Mouse (Mus musculus) limb, embryonic 14.5 days (tissue): ENCODE measurements at regions not wholly inside any gene's neighbourhood (a gene's known extent, or its start where the extent isn't known, plus 50 kb on each side); places are given as distances from the start of the nearest gene placed in this dataset.

Experiments used
- ATAC-seq: fragments of 200-750 bp; cut with Nextera tagmentation; 2 replicates; pipeline ENCODE4 v1.8.0; 2017; ENCODE audit warnings: low read depth, moderate number of reproducible peaks, moderate TSS enrichment; ENCODE audit not compliant: low FRiP score
- DNase-seq: peaks from one replicate; pipeline ENCODE4 v3.0.0-alpha.2; 2015; ENCODE audit warnings: low spot score
- H3K27ac ChIP-seq: fragments of 300-500 bp; sonication (generic); replicated peaks from 2 replicates; pipeline ENCODE4 v1.5.1; 2014; ENCODE audit warnings: low read depth, mild to moderate bottlenecking, low read length, moderate library complexity, mixed read lengths
- H3K27me3 ChIP-seq: fragments of 300-500 bp; sonication (generic); 2 replicates; pipeline ENCODE4 v1.6.1; 2014; ENCODE audit warnings: low read length, mixed read lengths; ENCODE audit not compliant: control insufficient read depth, insufficient read depth
- H3K36me3 ChIP-seq: fragments of 300-500 bp; sonication (generic); 2 replicates; pipeline ENCODE4 v1.6.1; 2014; ENCODE audit warnings: mild to moderate bottlenecking, low read length, moderate library complexity, mixed read lengths; ENCODE audit not compliant: control insufficient read depth, insufficient read depth
- H3K4me1 ChIP-seq: fragments of 300-500 bp; sonication (generic); 2 replicates; pipeline ENCODE4 v1.6.1; 2014; ENCODE audit warnings: antibody characterized with exemption, low read length, mixed read lengths; ENCODE audit not compliant: control insufficient read depth, insufficient read depth
- H3K4me2 ChIP-seq: fragments of 300-500 bp; sonication (generic); replicated peaks from 2 replicates; pipeline ENCODE4 v1.6.1; 2014; ENCODE audit warnings: low read depth, mild to moderate bottlenecking, low read length, moderate library complexity; ENCODE audit not compliant: severe bottlenecking
- H3K4me3 ChIP-seq: fragments of 300-500 bp; sonication (generic); replicated peaks from 2 replicates; pipeline ENCODE4 v1.5.1; 2014; ENCODE audit warnings: low read length
- H3K9ac ChIP-seq: fragments of 300-500 bp; sonication (generic); 2 replicates; pipeline ENCODE4 v1.6.1; 2014; ENCODE audit warnings: mild to moderate bottlenecking, low read depth, low read length, moderate library complexity; ENCODE audit not compliant: severe bottlenecking
- H3K9me3 ChIP-seq: fragments of 300-500 bp; sonication (generic); 2 replicates; pipeline ENCODE4 v1.6.1; 2016; ENCODE audit warnings: low read length; ENCODE audit not compliant: control insufficient read depth
- POLR2A ChIP-seq: fragments of 200-500 bp; IDR thresholded peaks from 2 replicates; pipeline ENCODE4 v1.8.0; 2012; ENCODE audit warnings: inconsistent platforms, mild to moderate bottlenecking, moderate library complexity, borderline replicate concordance; ENCODE audit not compliant: insufficient read depth, insufficient read length; ENCODE audit errors: extremely low read depth
- WGBS: fragments of 180-500 bp; shearing (Covaris S2); extraction: QIAGEN DNeasy Blood & Tissue Kit; methylation state at CpG from one replicate; pipeline ENCODE4 v1.1.7; 2014; 5-methylcytosine and 5-hydroxymethylcytosine counted together

GRCm38 (mm10) chr6:107755158-107755557, 225.6 kb downstream of the Lrrn1 start:
- no peaks in the 10 kb centered on the region for H3K36me3 ChIP-seq
- no peaks in the 10 kb centered on the region for H3K9me3 ChIP-seq
- no peak overlapping the region for H3K4me2 ChIP-seq
- no peak overlapping the region for H3K9ac ChIP-seq
- 71% methylated on average over 2 of the region's 2 CpGs for WGBS
- no peak for TF ChIP-seq POLR2A
- no peak for ATAC-seq
- H3K27me3 ChIP-seq = no peaks in the 10 kb centered on the region
- H3K4me3 ChIP-seq = no peak overlapping the region
- no peaks in the 10 kb centered on the region for H3K4me1 ChIP-seq
- no peak overlapping the region for H3K27ac ChIP-seq
- no peak for DNase-seq

- no peak for TF ChIP-seq POLR2A
- Histone ChIP-seq H3K9ac (no peak overlapping the region), H3K36me3 (no peaks in the 10 kb centered on the region), H3K27ac (no peak overlapping the region), H3K9me3 (no peaks in the 10 kb centered on the region), H3K4me1 (no peaks in the 10 kb centered on the region), H3K27me3 (no peaks in the 10 kb centered on the region), H3K4me2 (no peak overlapping the region), H3K4me3 (no peak overlapping the region)
- DNase-seq (no peak), ATAC-seq (no peak)
- 68% methylated on average over 11 of the region's 11 CpGs for WGBS
Measured at GRCm38 (mm10) chr6:107770834-107771470, 241.4 kb downstream of the Lrrn1 start.

- TF ChIP-seq POLR2A = no peak
- 78% methylated on average over 2 of the region's 2 CpGs for WGBS
- H3K9me3 ChIP-seq = no peaks in the 10 kb centered on the region
- H3K27me3 ChIP-seq = no peaks in the 10 kb centered on the region
- no peak for DNase-seq
- no peak overlapping the region for H3K4me3 ChIP-seq
- no peak overlapping the region for H3K4me2 ChIP-seq
- H3K4me1 ChIP-seq = no peaks in the 10 kb centered on the region
- H3K36me3 ChIP-seq = no peaks in the 10 kb centered on the region
- H3K9ac ChIP-seq = no peak overlapping the region
- ATAC-seq = no peak
- H3K27ac ChIP-seq = no peak overlapping the region
Measured at GRCm38 (mm10) chr6:107784998-107785397, 255.4 kb downstream of the Lrrn1 start.

- ATAC-seq (no peak), DNase-seq (no peak)
- Histone ChIP-seq H3K36me3 (no peaks in the 10 kb centered on the region), H3K4me1 (no peaks in the 10 kb centered on the region), H3K9ac (no peak overlapping the region), H3K27me3 (no peaks in the 10 kb centered on the region), H3K9me3 (no peaks in the 10 kb centered on the region), H3K27ac (no peak overlapping the region), H3K4me3 (no peak overlapping the region), H3K4me2 (no peak overlapping the region)
- 54% methylated on average over 2 of the region's 2 CpGs for WGBS
- no peak for TF ChIP-seq POLR2A
Measured at GRCm38 (mm10) chr6:107788224-107788893, 258.8 kb downstream of the Lrrn1 start.

- DNase-seq (no peak), ATAC-seq (no peak)
- Histone ChIP-seq H3K27ac (no peak overlapping the region), H3K36me3 (no peaks in the 10 kb centered on the region), H3K9me3 (no peaks in the 10 kb centered on the region), H3K9ac (no peak overlapping the region), H3K4me2 (no peak overlapping the region), H3K27me3 (no peaks in the 10 kb centered on the region), H3K4me3 (no peak overlapping the region), H3K4me1 (no peaks in the 10 kb centered on the region)
- 78% methylated on average over 2 of the region's 2 CpGs for WGBS
- TF ChIP-seq POLR2A = no peak
Measured at GRCm38 (mm10) chr6:107797845-107798244, 267.0 kb upstream of the Setmar start.
